Mouse (Mus musculus) layer of hippocampus, postnatal 36 days (tissue): ENCODE results near the gene Ptprn2. TPM values are rescaled to one million over a fixed set of nuclear protein-coding genes. Genes with fewer than 3 reads are reported as not detected.

Source experiments
- DNase-seq, 2 experiments: peaks; one replicate each; pipeline ENCODE4 v3.0.0; 2022
- total RNA-seq, 2 experiments: library from RNA; stranded (reverse); gene quantifications; 2 replicates each; pipeline ENCODE4 v1.2.3; 2021

The Ptprn2 gene
- total RNA-seq, 2 experiments from 2014 or later: 281 to 298 TPM

DNA sequence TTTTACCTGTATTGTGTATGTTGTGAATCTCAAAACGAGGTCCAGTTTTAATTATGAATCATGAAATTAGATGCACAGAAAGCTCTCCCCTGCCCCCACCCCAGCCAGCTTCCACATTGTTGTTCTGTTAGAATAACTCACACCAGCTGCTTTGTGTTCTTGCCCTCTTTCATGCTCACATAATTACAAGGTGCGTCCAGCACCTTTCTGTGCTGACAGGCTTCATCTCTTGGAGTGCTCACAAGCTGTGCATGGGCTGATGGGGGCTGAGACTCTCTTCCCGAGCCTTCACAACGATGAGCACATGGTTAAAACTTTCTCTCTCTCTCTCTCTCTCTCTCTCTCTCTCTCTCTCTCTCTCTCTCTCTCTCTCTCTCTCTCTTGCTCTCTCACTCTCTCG is 746.3 kb downstream of the Ptprn2 start:
- no peak for DNase-seq

DNA sequence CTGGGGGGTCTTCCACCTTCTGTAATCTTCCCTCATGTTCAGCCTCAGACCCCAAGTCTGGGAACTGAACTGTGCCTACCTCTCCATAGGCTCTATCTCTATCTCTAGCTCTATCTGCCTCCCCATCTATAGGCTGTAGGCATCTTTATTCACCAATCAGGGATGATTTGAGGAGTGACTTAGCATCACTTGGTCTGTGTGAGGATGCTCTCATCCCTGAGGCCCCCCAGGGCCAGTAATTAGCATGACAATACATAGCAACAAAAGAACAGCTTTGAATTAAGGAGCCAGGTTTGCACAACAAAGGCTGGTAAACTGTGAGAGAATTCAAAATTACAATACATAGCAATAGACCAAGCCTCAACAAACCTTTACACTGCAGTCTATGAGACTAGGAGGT is 749.6 kb downstream of the Ptprn2 start:
- no peak for DNase-seq

DNA sequence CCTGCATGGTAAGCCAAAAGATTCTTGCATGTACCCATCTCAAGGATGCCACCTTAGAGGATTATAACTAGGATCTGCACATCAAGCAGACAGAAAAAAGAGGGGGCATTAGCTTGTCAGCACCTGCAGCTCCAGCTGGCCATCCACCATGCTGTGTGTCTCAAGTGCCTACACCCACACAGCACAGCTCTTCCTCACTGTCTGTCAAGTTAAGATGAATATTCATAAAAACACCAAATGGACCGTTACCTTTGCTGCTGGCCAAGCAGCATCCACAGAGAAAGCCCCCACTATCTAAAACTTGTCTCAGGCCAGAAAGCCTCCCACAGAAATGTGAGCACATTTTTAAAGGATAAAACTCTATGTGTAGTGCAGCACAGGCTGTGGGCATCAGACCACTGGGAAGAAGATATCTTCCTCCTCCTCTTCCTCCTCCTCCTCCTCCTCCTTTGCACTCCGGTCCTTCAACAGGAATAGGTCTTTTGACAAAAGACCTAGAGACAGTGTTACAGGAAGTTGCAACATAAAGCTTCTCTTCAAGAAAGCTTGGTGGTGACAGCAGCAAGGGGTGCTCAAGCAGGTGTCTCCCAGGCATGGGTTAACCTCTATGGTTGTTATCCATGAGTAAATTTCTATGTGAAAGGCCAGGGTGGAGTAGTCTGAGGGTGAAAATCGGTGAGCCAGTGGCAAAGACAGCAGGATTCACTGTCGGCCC is 750.7 kb downstream of the Ptprn2 start:
- DNase-seq: no peak

DNA sequence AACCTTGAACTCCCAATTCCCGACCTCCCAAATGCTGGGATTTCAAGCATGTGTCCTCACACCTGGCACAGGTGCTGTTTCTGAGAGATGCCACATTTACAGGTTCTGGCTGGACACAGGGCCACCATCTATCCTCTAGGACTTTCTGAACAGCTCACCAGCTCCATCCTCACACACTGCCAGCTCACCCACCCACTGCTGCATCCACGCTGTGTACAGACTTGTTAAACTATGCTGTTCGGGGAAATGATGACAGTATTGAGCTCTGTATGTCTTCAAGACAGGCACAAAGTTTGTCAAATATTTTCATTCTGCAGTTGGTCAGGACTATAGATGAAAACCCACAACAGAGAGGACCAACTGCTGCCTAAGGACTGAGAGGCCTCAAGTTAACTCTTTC is 751.5 kb downstream of the Ptprn2 start:
- DNase-seq: no peak

DNA sequence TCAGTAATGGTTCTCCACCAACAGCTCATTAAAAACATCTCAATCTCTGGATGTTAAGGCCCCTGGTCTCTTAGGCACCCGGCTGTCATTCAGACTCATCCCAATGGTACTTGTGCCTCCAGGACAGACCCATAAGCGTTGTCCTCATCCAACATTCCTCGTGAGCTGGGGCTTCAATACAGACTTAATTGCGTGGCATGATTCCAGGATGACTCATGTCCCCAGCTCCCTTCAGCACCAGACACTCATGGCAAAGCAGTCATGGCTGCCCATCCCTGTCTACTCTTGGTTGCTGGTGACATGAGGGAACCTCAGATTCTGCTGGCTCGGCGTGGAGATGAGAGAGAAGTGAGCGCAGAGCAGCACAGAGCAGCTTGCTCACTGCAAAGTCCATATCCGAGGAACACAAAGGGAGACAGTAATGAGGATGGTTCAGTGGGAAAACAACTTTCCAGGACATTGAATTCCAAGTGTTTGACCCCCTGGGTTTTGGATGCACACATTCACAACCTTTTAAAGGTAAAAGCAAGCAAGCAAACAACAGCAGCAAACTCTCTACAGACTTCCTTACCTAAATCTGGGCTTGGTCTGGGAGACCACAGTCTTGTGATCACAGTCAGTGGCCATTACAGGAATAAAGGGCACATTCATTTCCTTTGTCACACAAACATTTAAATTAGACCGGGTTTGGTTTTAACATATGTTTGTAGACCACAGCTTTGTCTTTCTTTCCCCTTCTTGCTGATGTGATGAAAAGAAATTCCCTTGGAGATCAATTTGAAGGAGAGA is 754.6 kb downstream of the Ptprn2 start:
- DNase-seq: no peak

DNA sequence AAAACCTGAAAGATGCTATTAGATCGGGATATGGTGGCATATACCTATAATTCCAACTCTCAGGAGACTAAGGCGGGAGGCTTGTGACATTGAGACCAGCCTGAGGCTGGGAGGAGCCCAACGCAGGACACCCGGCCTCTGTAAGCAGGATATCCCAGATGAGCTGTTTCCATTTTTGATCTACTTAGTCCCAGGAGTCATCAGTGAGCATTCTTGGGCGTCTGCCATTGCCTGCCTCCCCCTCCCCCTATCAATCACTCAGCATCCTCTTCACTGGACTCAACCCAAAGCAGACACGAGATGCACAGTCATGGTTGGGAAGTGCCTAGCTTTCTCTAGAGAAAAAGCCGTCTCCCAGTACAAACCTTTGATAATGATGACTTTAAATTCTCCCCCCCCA is 756.7 kb downstream of the Ptprn2 start:
- peak; percentile 25 to 31 for DNase-seq

DNA sequence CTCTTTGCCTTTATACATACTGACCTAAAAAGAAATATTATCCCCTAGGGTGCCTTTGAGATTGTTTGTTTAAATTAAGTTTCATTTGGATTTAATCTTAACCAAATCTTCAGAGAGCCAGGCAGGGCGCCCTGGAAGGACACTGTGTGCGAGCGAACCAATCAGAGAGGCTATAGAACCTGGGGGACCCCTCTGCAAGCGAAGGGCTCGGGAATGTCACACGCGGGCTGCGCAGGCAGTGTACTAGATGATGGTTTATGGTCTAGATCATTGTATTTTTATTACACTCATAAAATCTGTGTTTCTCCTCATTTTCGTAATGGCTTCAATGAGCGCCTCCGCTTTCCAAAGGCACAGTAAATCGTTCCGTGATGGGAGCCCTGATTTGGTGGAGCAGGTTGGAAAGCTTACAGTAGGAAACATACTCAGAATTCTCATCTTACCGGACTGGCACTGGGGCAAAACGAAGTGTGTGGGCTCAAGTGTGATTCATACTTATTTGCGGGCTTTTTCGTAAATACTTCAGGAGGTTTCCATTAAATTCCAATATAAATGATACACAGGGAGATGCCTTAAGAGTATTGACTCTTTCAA is 760.5 kb downstream of the Ptprn2 start:
- DNase-seq: no peak

DNA sequence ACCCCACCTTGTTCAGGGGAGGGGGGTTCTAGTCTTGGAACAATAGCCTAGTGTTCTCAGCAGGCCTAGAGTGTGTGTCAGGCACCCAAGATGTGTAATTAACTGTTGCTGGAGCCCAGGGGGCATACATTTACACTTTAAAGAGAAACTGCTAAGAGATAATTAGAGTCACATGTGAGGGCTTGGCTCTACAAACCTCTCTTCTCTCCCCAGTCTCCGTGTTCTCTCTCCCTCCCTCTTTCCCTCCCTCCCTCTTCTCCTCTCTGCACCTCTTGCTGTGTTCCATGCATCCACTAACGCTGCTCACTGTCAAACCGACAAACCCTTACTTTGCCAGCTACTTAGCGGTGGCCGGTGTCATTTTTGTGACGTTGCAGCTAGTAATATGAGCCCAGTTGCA is 764.9 kb downstream of the Ptprn2 start:
- DNase-seq: no peak

DNA sequence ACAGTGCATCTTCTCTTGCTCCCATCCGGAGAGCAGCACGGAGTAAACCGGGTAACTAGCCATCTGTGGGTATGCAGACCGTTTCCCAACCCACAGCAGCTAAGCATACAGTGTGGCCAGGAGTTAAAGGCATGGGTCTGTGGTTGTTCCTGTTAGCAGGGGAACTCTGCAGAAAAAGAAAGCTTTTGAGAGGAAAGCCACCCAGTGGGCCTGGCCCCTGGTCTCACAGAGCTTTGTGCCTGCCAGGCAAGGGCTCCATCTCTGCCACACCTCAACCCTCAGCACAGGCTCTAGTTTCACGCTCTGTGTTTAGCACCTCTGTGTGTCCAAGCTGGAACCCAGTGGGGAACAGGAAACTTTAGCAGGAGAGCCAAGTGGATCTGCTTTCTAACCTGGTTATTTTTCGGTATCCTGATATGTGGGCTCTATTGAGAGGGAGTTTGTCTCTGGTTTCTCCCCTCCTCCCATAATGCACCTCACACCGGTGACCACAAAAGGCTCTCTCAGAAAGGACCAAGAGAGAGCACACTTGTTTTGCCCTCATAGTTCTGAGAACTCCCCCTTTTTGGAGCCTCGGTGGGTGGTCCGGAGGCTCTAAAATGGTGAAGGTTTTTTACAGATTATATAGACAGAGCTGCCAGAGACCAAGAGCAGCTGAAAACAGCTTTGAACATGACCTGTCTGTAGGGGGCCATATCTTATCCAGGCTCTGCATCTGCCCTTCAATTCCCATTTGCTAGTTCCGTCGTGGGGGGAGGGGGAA is 766.3 kb downstream of the Ptprn2 start:
- DNase-seq: no peak

DNA sequence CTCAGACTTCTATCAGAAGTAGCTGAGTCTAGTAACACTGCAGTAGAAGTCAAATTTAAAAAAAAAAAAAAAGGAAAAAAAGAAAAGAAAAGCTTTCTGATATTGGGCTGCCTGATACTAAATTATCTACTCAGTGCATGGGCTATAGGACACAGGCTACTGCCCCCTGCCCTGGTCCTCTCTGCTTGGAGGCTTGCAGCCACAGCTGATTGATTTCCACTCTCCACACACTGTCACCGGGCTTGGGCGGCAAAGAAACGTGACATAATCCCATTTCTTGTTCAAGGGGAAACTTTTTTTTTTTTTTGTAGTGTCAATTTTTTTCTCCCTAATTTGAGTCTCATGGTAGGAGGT is 766.9 kb downstream of the Ptprn2 start:
- DNase-seq: no peak

DNA sequence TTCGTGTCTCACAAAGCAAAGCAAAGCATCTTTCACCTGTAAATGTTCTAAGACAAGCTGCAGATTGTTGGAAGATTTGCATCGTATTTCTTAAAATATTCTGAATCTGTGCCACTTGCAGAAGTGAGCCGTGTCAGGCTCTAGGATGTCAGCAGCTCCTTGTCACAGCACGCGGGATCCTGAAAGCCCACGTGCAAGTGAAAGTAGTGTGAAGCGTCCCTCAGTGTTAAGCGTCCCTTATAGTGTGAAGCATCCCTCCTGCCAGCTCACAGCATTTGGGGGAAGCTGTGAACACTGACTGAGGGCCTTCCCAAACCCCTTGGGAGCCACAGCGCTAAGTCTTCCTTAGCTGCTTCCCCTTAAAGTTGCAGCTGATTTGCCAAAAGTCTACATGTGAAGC is 768.8 kb downstream of the Ptprn2 start:
- DNase-seq: no peak

DNA sequence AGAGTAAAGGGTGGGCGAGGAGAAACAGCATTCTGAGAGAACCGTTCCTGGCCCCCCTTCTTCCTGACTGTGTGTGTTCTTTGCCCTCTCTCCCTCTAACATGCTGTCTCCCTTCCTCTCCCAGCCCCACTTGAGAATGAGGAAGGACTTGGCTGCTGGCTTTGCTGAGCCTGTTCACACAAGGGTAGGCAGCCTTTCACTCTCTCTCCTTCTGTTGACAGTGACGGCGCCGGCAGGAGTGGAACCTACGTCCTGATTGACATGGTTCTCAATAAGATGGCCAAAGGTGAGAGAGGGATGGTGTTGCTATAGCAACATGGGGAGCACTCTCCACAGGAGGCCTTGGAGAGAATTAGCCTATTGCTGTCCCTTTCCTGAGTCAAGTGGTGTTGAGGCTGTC is 769.8 kb downstream of the Ptprn2 start:
- DNase-seq: no peak

DNA sequence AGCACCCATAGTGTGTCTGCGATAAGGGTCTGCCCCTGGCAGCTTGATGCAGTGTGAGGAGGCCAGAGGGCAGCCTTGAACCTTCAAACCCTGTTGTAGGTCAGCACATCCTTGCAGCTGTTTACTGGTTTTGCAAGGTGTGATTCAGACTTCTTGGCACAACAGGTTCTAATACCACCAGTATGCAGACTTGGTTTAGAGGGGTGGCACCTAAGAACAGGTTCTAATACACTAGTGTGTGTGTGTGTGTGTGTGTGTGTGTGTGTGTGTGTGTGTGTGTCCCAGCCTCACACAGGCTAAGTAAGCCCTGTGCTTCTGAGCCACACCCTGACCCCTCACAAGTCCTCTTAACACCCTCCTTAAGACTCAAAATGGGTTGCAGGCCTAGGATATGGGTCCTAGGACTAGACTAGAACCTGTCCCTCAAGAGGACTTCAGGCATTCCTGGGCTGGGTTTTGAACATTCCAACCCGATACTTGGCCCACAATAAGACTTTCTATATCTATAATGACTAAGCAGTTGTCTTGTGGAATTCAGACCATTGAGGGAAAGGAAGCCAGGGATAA is 770.3 kb downstream of the Ptprn2 start:
- no peak for DNase-seq

DNA sequence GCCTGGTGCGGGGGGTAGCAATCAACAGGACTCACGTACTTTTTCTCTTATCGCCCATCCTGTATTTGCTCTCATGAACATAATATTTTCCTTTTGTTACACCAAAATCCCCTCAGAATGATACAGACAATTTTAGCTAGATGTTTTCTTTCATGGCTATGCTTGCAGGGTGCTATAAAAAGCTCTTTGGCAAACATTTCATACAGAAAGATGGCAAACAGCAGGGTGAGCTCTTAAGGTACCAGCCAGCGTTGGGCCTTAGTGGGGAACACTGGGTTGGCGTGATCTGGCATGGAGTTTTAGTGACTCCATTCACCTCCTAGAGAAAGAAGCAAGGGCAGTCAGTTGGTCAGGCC is 771.3 kb downstream of the Ptprn2 start:
- no peak for DNase-seq

DNA sequence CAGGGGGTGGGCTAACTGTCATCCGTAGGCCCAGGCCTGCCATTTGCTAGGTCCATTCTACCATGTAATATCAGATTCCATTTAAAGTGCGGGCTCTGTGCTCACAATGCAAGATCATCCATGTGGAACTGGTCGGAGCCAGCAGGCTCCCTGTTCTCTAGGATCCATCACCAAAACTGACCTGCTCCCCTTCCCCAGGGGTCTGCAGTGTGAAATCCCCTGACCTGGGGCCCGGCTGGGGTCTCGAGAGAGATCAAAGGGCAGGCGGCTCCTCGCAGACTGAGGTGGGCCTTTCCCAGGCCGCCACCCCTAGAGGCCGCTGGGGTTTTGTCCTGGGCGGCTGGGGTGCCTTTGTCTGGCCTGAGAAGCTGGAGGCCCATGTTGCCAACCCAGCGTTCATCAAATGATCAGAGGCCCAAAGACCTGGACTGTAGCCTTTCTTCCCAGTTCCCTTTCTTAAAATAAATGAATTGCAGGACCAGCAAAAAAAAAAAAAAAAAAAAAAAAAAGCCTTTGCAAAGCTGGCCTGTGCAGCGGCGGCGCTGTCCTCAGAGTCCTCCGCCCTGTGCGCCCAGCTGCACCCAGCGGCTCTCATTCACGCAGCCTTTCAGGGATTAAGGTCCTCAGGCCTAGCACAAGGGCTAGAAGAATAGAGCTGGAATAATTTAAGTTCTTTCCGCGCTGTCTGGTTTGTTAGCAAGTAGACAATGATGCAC is 771.8 kb downstream of the Ptprn2 start:
- DNase-seq: no peak

DNA sequence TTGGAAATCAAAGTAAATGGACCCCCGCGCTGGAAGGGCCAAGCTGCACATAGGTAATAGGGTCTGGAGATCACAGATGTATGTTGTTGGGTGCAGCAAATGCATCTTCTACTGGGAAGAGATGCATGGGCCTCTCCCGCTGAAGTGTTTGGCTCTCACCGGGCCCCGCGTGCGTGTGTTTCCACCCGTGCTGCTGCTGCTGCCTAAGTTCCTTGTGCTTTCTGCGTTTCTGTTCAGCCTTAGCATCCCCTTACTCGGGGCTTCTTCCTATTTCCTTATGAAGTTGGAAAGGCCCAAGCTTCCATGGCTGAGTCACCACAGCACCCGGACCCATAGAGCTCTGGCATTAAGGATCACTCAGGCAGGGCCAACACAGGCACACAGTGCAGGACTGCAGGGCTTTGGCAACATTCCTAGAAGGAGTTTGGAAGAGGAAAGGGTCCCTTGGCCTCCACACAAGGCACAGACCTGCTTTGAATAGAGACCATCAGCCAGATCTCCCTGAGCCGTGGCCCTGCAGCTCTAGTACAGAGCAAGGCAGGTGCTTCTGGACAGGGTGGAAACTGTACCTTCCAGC is 772.5 kb downstream of the Ptprn2 start:
- DNase-seq: no peak

DNA sequence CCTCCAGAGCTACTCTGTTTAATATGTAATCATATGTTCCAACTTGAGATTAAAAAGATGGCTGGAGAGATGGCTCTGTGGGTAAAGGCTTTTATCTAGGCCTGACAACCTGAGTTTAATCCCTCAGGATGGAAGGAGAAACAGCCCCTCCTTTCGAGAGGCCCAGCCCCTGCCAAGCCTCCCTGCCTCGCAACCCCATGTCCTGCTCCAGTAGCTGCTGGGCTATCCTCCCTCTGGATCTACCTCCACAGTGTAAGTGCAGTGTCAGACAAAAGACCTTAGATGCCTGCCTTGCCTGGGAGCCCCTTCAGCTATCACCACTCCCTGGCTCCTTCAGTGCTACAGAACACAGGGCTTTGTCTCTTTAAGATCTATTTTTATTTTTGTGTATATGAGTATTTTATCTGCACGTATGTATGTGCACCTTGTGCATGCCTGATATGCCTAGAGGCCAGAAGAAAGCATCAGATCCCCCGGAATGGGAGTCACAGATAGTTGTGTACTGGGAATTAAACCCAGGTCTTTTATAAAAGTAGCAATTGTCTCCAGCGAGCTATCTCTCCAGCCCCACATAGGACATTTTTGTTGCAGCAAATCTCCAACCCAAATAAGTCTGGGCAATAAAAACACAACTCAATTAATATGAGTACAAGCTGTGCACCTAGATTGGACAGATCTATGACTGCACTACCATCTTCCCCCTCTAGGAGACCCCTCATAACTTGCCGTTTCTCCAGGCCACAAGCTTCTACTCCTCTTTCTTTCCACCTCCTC is 775.1 kb downstream of the Ptprn2 start:
- no peak for DNase-seq

DNA sequence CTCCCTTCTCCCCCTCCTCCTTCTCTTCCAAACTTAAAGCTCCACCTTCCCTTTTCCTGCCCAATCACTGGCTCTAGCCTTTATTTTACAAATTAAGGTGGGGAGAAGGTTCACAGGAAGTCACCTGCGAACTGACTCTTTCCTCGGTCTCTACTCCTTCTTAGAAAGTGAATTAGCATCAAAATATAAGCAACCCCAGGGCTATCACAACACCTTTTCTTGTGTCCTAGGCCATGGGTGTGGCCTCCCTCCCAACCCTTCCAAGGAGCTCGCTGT is 775.6 kb downstream of the Ptprn2 start:
- no peak for DNase-seq

DNA sequence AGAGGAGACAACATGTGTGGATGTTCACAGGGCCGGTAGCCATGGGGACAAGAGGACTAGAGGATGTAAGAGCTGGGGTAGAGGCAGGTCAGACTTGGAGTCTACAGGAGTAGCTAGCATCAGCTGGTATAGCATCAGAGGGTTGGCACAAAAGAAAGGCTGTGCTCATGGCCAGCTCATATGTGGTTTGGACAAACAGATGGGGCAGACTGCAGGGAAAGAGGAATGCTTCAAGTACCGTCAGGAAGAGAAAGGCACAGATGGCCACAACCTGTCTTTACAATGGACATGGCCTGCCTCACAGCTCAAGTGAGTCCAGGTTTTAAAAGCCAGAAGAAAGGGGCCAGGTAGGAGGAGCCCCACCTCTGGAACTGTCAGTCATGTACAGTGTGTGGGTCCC is 776.5 kb downstream of the Ptprn2 start:
- no peak for DNase-seq

DNA sequence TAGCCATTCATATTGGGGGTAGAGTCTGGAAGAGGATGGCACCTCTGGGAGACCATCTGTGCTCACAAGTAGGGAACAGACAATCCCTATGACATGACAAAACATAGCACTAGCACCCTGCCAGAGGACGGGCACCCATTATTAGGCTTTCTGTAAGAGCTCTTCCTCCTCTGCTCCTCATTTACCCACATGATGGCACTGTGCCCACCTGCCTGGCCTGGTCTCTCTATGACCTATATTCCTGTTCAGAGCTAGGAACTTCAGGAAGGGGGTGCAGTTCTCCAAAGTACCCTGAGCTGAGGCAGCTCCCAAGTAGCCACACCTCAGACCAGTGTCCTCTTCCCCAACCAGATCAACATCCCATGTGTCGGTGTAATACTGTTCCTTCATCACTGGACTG is 777.6 kb downstream of the Ptprn2 start:
- DNase-seq: no peak

DNA sequence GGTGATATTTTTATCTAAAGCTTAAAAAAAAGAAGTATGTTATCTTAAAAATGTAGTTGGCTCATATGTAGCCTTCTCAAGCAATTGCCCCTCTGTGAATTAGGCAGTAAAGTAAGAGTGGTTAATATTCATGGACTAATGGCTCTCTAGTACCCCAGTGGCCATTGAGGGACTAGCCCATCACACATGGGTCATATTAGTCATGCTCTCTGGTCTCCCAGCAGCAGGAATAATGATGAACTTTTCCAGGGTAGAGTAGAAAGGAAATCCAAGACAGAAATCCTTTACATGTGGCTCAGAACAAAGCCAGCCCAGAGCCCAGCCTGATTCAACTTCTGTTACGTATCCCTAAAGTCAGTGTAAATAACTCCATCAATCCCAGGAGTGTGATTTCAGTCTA is 779.7 kb downstream of the Ptprn2 start:
- no peak for DNase-seq
